Mouse (Mus musculus): Measurements from ENCODE around the gene Alg11. TPM values are rescaled to one million over a fixed set of nuclear protein-coding genes. Genes with fewer than 3 reads are reported as not detected.

The Alg11 gene
- polyA plus RNA-seq (2015; fragmentation: Nextera tagmentation; extraction: Ambion mirVana), result 7.8 and 8.0 TPM in 2 replicates

GRCm38 (mm10) chr8:22060446-22060889, at the start of gene Alg11:
TSS of gene Alg11 (plus strand) at chr8:22060721.

GRCm38 (mm10) chr8:22059821-22060445, 588 bp upstream of the Alg11 start, which contains the start of gene Atp7b:
TSS of gene Atp7b (minus strand) at chr8:22060305.

Other genes starting within 250 kb of the Alg11 start
- gene Defb50, start 237.2 kb upstream of the Alg11 start, polyA plus RNA-seq (2015; fragmentation: Nextera tagmentation; extraction: Ambion mirVana), result not detected in 2 replicates
- not detected in 2 replicates for gene Defb2, start 220.8 kb upstream of the Alg11 start, polyA plus RNA-seq (2015; fragmentation: Nextera tagmentation; extraction: Ambion mirVana)
- gene Defb10, start 201.8 kb upstream of the Alg11 start, polyA plus RNA-seq (2015; fragmentation: Nextera tagmentation; extraction: Ambion mirVana), result not detected in 2 replicates
- gene Defb9, start 175.3 kb upstream of the Alg11 start, polyA plus RNA-seq (2015; fragmentation: Nextera tagmentation; extraction: Ambion mirVana), result not detected in 2 replicates
- not detected in 2 replicates for gene Defb11, start 154.3 kb upstream of the Alg11 start, polyA plus RNA-seq (2015; fragmentation: Nextera tagmentation; extraction: Ambion mirVana)
- gene Defb15, start 128.0 kb upstream of the Alg11 start, polyA plus RNA-seq (2015; fragmentation: Nextera tagmentation; extraction: Ambion mirVana), result not detected in 2 replicates
- gene Defb35, start 122.4 kb upstream of the Alg11 start, polyA plus RNA-seq (2015; fragmentation: Nextera tagmentation; extraction: Ambion mirVana), result not detected in 2 replicates
- not detected in 2 replicates for gene Defb13, start 114.0 kb upstream of the Alg11 start, polyA plus RNA-seq (2015; fragmentation: Nextera tagmentation; extraction: Ambion mirVana)
- not detected in 2 replicates for gene Fam90a1a, start 102.0 kb upstream of the Alg11 start, polyA plus RNA-seq (2015; fragmentation: Nextera tagmentation; extraction: Ambion mirVana)
- gene Ccdc70, start 90.9 kb upstream of the Alg11 start, polyA plus RNA-seq (2015; fragmentation: Nextera tagmentation; extraction: Ambion mirVana), result not detected in 2 replicates
- 10.5 TPM in 2 replicates for gene Atp7b, start 416 bp upstream of the Alg11 start, polyA plus RNA-seq (2015; fragmentation: Nextera tagmentation; extraction: Ambion mirVana)
- gene Nek5, start 64.3 kb downstream of the Alg11 start, polyA plus RNA-seq (2015; fragmentation: Nextera tagmentation; extraction: Ambion mirVana), result 0.13 and 0.25 TPM in 2 replicates
- 2.3 and 2.8 TPM in 2 replicates for gene Nek3, start 105.7 kb downstream of the Alg11 start, polyA plus RNA-seq (2015; fragmentation: Nextera tagmentation; extraction: Ambion mirVana)
- 32.9 and 33.9 TPM in 2 replicates for gene Ckap2, start 125.1 kb downstream of the Alg11 start, polyA plus RNA-seq (2015; fragmentation: Nextera tagmentation; extraction: Ambion mirVana)
- gene Vps36, start 132.1 kb downstream of the Alg11 start, polyA plus RNA-seq (2015; fragmentation: Nextera tagmentation; extraction: Ambion mirVana), result 16.0 and 17.5 TPM in 2 replicates
- 3.8 and 4.6 TPM in 2 replicates for gene Thsd1, start 166.6 kb downstream of the Alg11 start, polyA plus RNA-seq (2015; fragmentation: Nextera tagmentation; extraction: Ambion mirVana)
- not detected in 2 replicates for gene Tpte, start 222.7 kb downstream of the Alg11 start, polyA plus RNA-seq (2015; fragmentation: Nextera tagmentation; extraction: Ambion mirVana)

Data from spleen, postnatal 0 days (tissue).